Mouse (Mus musculus): Measurements from ENCODE around the gene Trappc6a.

DNA sequence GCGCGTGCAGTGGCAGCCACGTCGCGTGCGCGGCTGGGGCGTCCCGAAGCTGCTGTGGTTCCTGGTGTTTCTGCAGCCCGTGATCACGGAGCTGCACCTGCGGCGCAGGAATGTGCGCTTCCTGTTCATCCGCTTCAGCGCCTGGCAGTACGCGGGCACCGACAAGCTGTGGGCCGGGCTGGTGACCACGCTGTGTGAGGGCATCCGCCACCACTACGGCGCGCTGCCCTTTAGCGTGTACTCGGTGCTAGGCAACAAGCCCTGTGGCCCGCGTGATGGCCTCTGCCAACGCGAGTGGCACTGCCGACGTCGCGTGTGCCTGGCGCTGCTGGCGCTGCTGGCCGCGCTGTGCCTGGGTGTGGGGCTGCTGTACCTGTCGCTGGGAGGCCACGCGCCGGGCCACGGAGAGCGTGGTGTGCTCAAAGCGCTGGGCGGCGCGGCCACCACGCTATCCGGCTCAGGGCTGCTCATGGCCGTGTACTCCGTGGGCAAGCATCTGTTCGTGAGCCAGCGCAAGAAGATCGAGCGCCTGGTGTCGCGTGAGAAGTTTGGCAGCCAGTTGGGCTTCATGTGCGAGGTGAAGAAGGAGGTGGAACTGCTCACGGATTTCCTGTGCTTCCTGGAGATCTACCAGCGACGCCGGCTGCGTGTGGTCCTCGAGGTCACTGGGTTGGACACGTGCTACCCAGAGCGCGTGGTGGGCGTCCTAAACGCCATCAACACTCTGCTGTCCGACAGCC lies 15.0 kb downstream of the Trappc6a start:
- TF ChIP-seq CTCF (IDR thresholded peaks at IDR 0.05; ENCODE audit: borderline replicate concordance, extremely low read depth, insufficient read depth, insufficient read length) (no peak), POLR2A (IDR thresholded peaks at IDR 0.05; ENCODE audit: borderline replicate concordance, extremely low read depth, insufficient read depth, insufficient read length, poor library complexity, severe bottlenecking) (no peak)

Data from brain, embryonic 14.5 days (tissue).